Mouse (Mus musculus): ENCODE measurements around the gene Prss36.

- no peak for TF ChIP-seq TAL1 (conservative IDR thresholded peaks at IDR 0.05; ENCODE audit: low read depth, low read length)
- no peak for TF ChIP-seq GATA1 (IDR thresholded peaks at IDR 0.05; ENCODE audit: borderline replicate concordance, low read length)
- no peak for TF ChIP-seq CTCF (IDR thresholded peaks at IDR 0.05; ENCODE audit: low read depth, low read length)
- TF ChIP-seq GATA2 (IDR thresholded peaks at IDR 0.05; ENCODE audit: borderline replicate concordance, low read depth, low read length): no peak
Observed at GRCm38 (mm10) chr7:127897542-127897941, 49.0 kb downstream of the Prss36 start.

All from G1E (cell line).